Mouse (Mus musculus) lung, embryonic 15.5 days (tissue): ENCODE measurements around the gene Gart. TPM values are rescaled to one million over a fixed set of nuclear protein-coding genes. Genes with fewer than 3 reads are reported as not detected.
A peak's percentile ranks its signal among the peaks of the same experiment; 100 is the strongest.

ENCODE experiments used
- ATAC-seq: fragments of 200-750 bp; cut with Nextera tagmentation; 2 replicates; pipeline ENCODE4 v1.8.0; 2017; ENCODE audit warnings: moderate number of reproducible peaks, borderline replicate concordance; ENCODE audit not compliant: low FRiP score, low TSS enrichment; ENCODE audit errors: extremely low read depth
- H3K27ac ChIP-seq: fragments of 300-500 bp; sonication (generic); 2 replicates; pipeline ENCODE4 v1.5.1; 2015; ENCODE audit warnings: moderate library complexity, mild to moderate bottlenecking, inconsistent platforms
- H3K27me3 ChIP-seq: fragments of 300-500 bp; sonication (generic); 2 replicates; pipeline ENCODE4 v1.6.1; 2015; ENCODE audit warnings: inconsistent platforms
- H3K36me3 ChIP-seq: fragments of 300-500 bp; sonication (generic); 2 replicates; pipeline ENCODE4 v1.6.1; 2015; ENCODE audit warnings: inconsistent platforms
- H3K4me1 ChIP-seq: fragments of 300-500 bp; sonication (generic); 2 replicates; pipeline ENCODE4 v1.6.1; 2015; ENCODE audit warnings: inconsistent platforms
- H3K4me2 ChIP-seq: fragments of 300-500 bp; sonication (generic); 2 replicates; pipeline ENCODE4 v1.6.1; 2015; ENCODE audit warnings: inconsistent platforms, mild to moderate bottlenecking, moderate library complexity
- H3K4me3 ChIP-seq: fragments of 300-500 bp; sonication (generic); 2 replicates; pipeline ENCODE4 v1.5.1; 2015; ENCODE audit warnings: mild to moderate bottlenecking, inconsistent platforms
- H3K9ac ChIP-seq: fragments of 300-500 bp; sonication (generic); 2 replicates; pipeline ENCODE4 v1.6.1; 2015; ENCODE audit warnings: inconsistent platforms
- H3K9me3 ChIP-seq: fragments of 300-500 bp; sonication (generic); 2 replicates; pipeline ENCODE4 v1.6.1; 2016; ENCODE audit warnings: inconsistent platforms
- WGBS: fragments of 180-500 bp; shearing (Covaris S2); methylation state at CpG from one replicate; pipeline ENCODE4 v1.1.7; 2015; 5-methylcytosine and 5-hydroxymethylcytosine counted together
- polyA plus RNA-seq: library from polyadenylated mRNA; unstranded; fragments of >200 nt; fragmentation: Nextera tagmentation; extraction: Ambion mirVana; gene quantifications from 2 replicates; pipeline ENCODE4 v1.2.1, GENCODE M21; 2015

Gart gene
- polyA plus RNA-seq, 1 experiment from 2014 or later = 118 TPM

DNA sequence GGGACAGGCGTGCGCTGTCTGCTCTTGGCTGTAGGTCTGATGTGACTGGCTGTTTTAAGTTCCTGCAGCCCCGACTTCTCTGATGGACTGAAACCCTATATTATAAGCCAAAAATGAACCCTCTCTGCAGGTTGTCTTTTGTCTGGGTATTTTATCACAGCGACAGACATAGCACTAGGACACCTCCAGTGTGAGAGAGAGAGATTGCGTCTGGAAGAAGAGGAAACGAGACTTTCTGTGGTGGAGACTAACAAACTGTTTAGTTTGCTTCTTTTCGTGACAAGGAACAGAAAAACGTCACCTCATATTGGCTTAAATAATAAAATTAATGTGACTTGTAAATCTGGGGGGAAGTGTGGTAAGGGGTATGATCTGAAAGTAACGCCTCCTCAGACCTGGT, 45.1 kb downstream of the Gart start:
- H3K4me3 ChIP-seq = no peak overlapping the region
- no peak overlapping the region for H3K9ac ChIP-seq
- WGBS = 63% methylated on average over 9 of the region's 9 CpGs
- no peaks in the 10 kb centered on the region for H3K9me3 ChIP-seq
- ATAC-seq = no peak
- no peak overlapping the region for H3K4me2 ChIP-seq
- H3K27me3 ChIP-seq = no peaks in the 10 kb centered on the region; the same call in 1 of the 2 replicates
- H3K4me1 ChIP-seq = peaks cover 5% of the 10 kb centered on the region
- no peaks in the 10 kb centered on the region for H3K36me3 ChIP-seq
- H3K27ac ChIP-seq = no peak overlapping the region

DNA sequence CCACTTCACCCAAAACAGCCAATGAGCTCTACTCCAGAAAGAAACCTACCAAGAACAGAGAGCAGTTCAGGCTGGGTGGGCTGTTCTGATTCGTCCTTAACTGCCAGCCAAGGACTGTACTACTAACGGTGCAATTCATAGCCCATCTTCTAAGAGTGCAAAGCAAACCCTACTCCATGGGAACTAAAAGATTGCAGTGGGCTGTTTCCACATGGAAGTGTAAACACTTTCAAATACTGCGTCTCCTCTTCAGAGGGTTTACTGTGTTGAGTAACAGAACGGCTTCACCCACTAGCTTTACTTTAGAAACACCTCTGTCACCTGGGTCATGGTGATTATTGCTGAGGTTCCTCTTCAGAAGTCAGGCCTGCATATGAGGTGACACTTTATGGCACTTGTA, 45.7 kb downstream of the Gart start:
- no peak overlapping the region for H3K4me3 ChIP-seq
- no peak overlapping the region for H3K27ac ChIP-seq
- WGBS = 28% methylated on average over 4 of the region's 4 CpGs
- no peak overlapping the region for H3K4me2 ChIP-seq
- no peaks in the 10 kb centered on the region; the same call in 1 of the 2 replicates for H3K27me3 ChIP-seq
- H3K9me3 ChIP-seq = no peaks in the 10 kb centered on the region
- H3K9ac ChIP-seq = no peak overlapping the region
- H3K4me1 ChIP-seq = peaks cover 10% of the 10 kb centered on the region
- no peak for ATAC-seq
- no peaks in the 10 kb centered on the region for H3K36me3 ChIP-seq

DNA sequence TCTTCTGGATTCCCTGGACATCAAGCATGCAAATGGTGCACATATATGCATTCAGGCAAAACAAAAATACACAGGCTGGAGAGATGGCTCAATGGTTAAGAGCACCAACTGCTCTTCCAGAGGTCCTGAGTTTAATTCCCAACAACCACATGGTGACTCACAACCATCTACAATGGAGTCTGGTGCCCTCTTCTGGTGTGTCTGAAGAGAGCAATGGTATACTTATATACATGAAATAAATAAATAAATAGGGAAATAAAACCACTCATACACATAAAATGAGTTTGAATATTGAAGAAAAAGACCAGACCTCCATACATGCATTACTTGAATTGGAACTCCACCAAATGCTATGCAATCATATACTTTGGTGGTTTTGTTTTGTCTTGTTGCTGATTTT, 47.5 kb downstream of the Gart start:
- no peak overlapping the region for H3K9ac ChIP-seq
- no peaks in the 10 kb centered on the region; the same call in 1 of the 2 replicates for H3K27me3 ChIP-seq
- no peak for ATAC-seq
- H3K27ac ChIP-seq = no peak overlapping the region
- H3K4me1 ChIP-seq = peaks cover 10% of the 10 kb centered on the region
- H3K4me2 ChIP-seq = no peak overlapping the region
- H3K36me3 ChIP-seq = no peaks in the 10 kb centered on the region
- H3K4me3 ChIP-seq = no peak overlapping the region
- H3K9me3 ChIP-seq = no peaks in the 10 kb centered on the region

DNA sequence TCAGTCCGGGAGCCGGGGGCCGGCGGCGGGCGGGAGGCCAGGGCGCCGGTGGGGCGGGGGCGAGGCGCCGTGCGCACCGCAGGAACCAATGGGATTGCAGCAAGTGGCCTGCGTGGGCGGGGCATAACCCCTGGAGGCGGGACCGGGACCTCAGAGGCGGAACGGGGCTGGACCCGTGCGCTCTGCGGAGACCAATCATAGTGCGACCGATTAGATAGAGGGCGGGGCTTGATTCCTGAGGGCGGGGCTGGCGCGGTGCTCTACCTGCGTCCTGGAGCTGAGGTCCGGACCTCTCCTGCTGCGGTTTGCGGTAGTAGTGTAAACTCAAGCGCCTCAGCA, 49.1 kb downstream of the Gart start, which contains the start of gene Tmem50b:
Tmem50b (minus strand) TSS at position 129 of the 339 bp plus-strand sequence.
- Histone ChIP-seq H3K4me1 (peaks cover 20% of the 10 kb centered on the region), H3K4me3 (peak within 1 kb of the TSS; percentile 82), H3K27me3 (no peaks in the 10 kb centered on the region; the same call in 1 of the 2 replicates), H3K9ac (peak within 1 kb of the TSS; percentile 76), H3K4me2 (peak within 1 kb of the TSS; percentile 91), H3K27ac (no peak within 1 kb of the TSS; the same call in 1 of the 2 replicates), H3K36me3 (no peaks in the 10 kb centered on the region), H3K9me3 (no peaks in the 10 kb centered on the region)
- ATAC-seq = peak; percentile 100
- WGBS = under 1% methylated on average over 34 of the region's 34 CpGs

DNA sequence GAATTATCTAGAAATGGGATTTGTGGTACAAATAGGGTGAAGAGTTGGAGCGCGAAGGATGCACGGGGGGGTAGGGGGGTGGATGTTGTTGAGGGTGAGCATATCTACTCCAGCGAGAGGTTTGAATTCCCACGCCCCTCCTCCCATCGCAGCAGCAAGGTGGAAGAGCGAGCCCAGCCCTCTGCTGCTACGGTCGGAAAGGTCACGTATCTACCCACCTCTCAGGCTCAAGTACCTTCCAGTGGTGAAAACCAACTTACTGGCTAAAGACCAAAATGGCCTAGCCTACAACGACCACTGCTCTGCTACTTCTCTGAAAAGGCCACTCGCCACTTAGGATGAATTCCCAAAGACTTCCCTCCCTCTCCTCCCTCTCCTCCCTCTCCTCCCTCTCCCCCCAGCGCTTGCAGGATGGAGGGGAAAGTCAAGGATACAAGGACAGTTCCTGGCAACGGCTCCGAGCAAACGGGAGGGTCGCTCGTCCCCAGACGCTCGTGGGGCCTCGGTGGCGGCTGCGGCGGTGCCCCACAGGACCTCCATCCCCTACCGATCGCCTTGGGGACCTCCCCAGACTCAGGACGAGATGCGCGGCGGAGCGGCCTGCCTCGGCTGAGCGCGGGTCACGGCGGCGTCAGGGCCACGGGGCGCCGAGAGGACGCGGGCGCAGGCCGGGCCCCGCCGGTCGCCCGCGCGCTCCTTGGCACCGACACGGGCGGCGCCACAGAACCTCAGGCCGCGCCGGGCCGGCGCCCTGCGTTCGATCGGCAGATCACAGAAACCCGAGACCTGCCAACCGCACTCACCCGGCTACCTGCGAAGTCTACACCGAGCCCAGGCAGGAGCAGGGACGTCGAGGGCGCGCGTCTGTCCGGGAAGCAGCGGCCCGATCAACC, 49.7 kb downstream of the Gart start:
- no peaks in the 10 kb centered on the region; the same call in 1 of the 2 replicates for H3K27me3 ChIP-seq
- peaks cover 26% of the 10 kb centered on the region for H3K4me1 ChIP-seq
- peak overlapping the region; percentile 82 for H3K4me3 ChIP-seq
- peak; percentile 46 for ATAC-seq
- H3K27ac ChIP-seq = no peak overlapping the region; the same call in 1 of the 2 replicates
- H3K9me3 ChIP-seq = no peaks in the 10 kb centered on the region
- H3K9ac ChIP-seq = peak overlapping the region; percentile 76
- WGBS = under 1% methylated on average over 75 of the region's 75 CpGs
- peak overlapping the region; percentile 91 for H3K4me2 ChIP-seq
- H3K36me3 ChIP-seq = no peaks in the 10 kb centered on the region

DNA sequence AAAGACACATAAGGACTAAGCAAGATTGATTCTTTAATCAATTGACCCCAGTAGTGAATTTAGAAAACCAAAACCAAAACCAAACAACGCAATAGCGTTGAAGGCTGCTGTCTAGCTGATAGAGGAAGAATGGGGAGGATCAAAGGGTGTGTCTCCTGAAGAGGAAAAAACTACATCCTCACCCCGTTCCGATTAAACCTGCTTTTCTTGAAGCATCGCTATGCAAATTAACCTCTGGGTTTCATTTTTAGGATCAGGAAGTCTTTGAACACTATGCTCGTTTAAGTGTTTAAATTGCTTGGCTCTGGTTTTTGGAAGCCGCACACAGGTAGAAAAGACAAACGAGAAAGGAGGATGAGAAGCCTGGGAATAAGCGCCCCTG, 50.4 kb downstream of the Gart start:
- no peaks in the 10 kb centered on the region for H3K36me3 ChIP-seq
- H3K27ac ChIP-seq = no peak overlapping the region
- peak overlapping the region; percentile 82 for H3K4me3 ChIP-seq
- no peaks in the 10 kb centered on the region for H3K9me3 ChIP-seq
- ATAC-seq = no peak
- WGBS = 15% methylated on average over 9 of the region's 9 CpGs
- H3K4me1 ChIP-seq = peaks cover 28% of the 10 kb centered on the region
- H3K27me3 ChIP-seq = no peaks in the 10 kb centered on the region; the same call in 1 of the 2 replicates
- H3K4me2 ChIP-seq = peak overlapping the region; percentile 91
- peak overlapping the region; percentile 76; the same call in 1 of the 2 replicates for H3K9ac ChIP-seq

DNA sequence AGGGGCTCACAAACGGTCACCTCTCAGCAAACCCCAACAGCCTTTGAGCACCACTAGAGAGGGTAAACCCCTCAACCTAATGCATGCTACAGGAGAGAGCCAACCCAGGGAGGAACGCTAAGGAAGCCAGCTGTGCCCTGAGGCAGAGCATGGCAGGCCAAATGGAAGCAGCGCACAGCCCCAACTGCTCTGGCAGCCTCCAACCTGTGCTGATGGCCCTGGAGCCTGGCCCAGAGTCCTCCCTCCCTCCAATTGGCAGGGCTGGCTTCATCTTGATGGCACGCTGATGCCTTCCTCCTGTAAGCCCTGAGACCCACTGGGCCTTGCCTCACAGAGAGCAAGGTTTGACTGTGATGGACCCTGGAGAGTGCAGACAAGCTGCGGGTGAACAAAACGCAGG, 51.7 kb downstream of the Gart start:
- H3K4me3 ChIP-seq = no peak overlapping the region
- H3K4me1 ChIP-seq = peaks cover 28% of the 10 kb centered on the region
- no peaks in the 10 kb centered on the region for H3K36me3 ChIP-seq
- no peak overlapping the region for H3K4me2 ChIP-seq
- no peak for ATAC-seq
- H3K27me3 ChIP-seq = no peaks in the 10 kb centered on the region; the same call in 1 of the 2 replicates
- no peaks in the 10 kb centered on the region for H3K9me3 ChIP-seq
- H3K27ac ChIP-seq = no peak overlapping the region
- 82% methylated on average over 6 of the region's 6 CpGs for WGBS
- no peak overlapping the region for H3K9ac ChIP-seq

DNA sequence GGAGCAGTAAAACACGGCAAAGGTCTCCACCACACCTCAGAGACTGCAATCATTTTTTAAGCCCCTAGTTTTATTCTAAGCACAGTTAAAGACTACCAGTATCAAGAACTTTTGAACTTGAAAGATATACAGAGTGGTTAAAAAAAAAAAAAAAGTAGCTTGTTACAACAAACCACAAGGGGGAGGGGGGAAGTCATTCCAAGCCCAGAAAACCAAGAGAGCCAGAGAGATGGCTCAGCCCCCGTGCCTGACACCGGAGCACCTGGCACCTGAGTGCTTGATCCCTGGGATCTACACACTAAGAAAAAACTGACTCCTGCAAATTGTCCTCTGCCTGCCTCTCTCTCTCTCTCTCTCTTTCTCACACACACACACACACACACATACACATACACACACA, 53.5 kb downstream of the Gart start:
- ATAC-seq = no peak
- Histone ChIP-seq H3K9me3 (no peaks in the 10 kb centered on the region), H3K27ac (no peak overlapping the region), H3K4me1 (peaks cover 28% of the 10 kb centered on the region), H3K27me3 (no peaks in the 10 kb centered on the region), H3K36me3 (no peaks in the 10 kb centered on the region), H3K4me3 (no peak overlapping the region), H3K9ac (no peak overlapping the region), H3K4me2 (no peak overlapping the region)
- WGBS = 68% methylated on average over 3 of the region's 3 CpGs

DNA sequence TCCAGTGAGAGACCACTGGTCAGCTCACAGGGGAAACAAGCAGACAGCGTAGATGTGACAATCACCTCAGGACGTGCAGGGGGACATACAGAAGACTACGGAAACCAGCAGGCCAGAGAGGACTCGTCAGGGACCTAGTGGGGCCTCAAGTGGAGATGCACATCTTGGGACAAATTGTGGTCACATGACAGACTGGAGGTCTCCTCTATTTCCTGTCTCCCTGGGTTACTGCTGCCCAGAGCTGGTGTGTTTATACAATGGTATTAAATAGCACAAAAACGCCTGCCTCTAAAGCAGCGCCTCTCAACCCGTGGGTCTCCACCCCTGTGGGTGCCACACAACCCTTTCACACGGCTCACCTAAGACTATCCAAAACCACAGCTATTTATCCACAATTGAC, 54.6 kb downstream of the Gart start:
- no peak overlapping the region for H3K27ac ChIP-seq
- no peak overlapping the region for H3K9ac ChIP-seq
- no peaks in the 10 kb centered on the region for H3K27me3 ChIP-seq
- no peaks in the 10 kb centered on the region for H3K36me3 ChIP-seq
- no peak; the same call in 1 of the 2 replicates for ATAC-seq
- no peaks in the 10 kb centered on the region for H3K9me3 ChIP-seq
- H3K4me1 ChIP-seq = peaks cover 25% of the 10 kb centered on the region
- WGBS = 33% methylated on average over 8 of the region's 8 CpGs
- no peak overlapping the region for H3K4me2 ChIP-seq
- no peak overlapping the region for H3K4me3 ChIP-seq

DNA sequence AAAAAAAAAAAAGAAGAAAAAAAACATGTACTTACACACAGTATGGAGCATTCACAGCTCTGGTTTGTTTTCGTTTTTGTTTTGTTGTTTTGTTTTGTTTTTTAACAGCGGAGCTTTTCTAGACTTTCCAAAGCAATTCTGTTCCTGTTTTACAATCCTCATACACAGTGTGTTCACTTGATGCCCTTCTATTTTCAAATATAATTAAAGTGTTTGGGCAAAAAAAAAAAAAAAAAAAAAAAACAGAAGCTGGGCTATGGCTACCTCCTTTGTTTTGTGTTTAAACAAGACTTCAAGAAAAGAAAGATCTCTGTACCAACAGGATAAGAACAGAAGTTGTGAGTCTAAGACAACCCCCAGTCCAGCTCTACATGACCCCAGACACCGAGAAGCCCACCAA, 58.0 kb downstream of the Gart start:
- H3K4me2 ChIP-seq = no peak overlapping the region
- no peak overlapping the region for H3K4me3 ChIP-seq
- H3K36me3 ChIP-seq = peaks cover 5% of the 10 kb centered on the region; the same call in 1 of the 2 replicates
- no peaks in the 10 kb centered on the region for H3K9me3 ChIP-seq
- peaks cover 18% of the 10 kb centered on the region for H3K4me1 ChIP-seq
- no peak overlapping the region for H3K9ac ChIP-seq
- no peak overlapping the region for H3K27ac ChIP-seq
- WGBS = 83% methylated on average over 3 of the region's 3 CpGs
- no peaks in the 10 kb centered on the region for H3K27me3 ChIP-seq
- no peak for ATAC-seq

DNA sequence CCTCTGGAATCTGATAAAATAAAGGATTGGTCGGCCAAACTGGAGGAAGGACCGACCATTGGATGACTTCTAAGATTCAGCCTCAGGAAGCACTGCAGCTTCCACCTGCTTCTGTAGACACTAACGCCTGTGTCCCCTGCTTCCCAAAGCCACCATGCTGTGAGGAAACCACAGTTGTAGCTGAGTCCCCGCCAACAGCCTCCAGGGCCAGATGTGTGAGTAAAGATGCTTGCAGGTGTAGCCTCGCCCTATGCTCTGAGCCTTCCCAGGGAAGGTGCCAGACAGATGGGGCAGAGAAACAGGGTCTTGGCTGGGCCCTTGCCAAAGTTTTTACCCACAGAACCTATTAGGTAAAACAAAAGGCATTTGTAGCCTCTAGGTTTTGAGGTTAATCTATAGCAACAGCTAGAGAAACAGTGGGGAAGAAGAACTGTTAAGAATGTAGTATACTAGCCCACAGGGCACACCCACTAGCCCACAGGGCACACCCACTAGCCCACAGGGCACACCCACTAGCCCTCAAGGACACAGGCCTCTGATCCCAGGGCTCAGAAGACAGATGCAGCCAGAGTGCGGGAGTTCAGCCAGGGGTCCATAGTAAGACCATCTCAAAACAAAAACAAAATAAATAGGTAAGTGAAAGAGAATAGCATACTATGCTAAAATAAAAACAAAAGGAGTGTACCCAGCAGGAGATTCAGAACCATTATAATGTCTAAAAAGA, 58.9 kb downstream of the Gart start:
- ATAC-seq = no peak
- no peak overlapping the region for H3K27ac ChIP-seq
- no peak overlapping the region for H3K9ac ChIP-seq
- H3K9me3 ChIP-seq = no peaks in the 10 kb centered on the region
- 61% methylated on average over 6 of the region's 6 CpGs for WGBS
- no peaks in the 10 kb centered on the region for H3K27me3 ChIP-seq
- H3K4me1 ChIP-seq = peaks cover 10% of the 10 kb centered on the region
- no peak overlapping the region for H3K4me3 ChIP-seq
- peaks cover 5% of the 10 kb centered on the region for H3K36me3 ChIP-seq
- H3K4me2 ChIP-seq = no peak overlapping the region

DNA sequence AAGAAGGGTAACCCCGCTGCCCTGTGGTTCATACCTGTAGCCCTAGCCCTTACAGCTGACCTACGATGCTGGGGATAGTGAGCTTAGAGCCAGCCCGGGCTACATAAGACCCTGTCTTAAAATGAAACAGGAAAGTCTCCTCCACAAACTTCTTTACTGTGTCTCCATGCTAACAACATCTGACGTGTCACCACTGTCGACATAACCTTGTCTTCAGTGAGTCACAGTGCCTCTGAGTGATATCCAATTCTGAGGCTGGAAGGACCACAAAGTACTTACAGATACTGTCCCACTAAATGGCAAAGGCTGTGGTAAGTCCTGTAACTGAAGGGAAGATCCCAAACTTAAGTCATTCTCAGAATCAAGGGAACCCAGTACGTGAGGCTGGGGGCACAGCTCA, 60.5 kb downstream of the Gart start:
- Histone ChIP-seq H3K36me3 (peaks cover 5% of the 10 kb centered on the region), H3K9ac (no peak overlapping the region), H3K4me1 (no peaks in the 10 kb centered on the region), H3K9me3 (no peaks in the 10 kb centered on the region), H3K27ac (no peak overlapping the region), H3K27me3 (no peaks in the 10 kb centered on the region), H3K4me2 (no peak overlapping the region), H3K4me3 (no peak overlapping the region)
- ATAC-seq = no peak
- 87% methylated on average over 6 of the region's 6 CpGs for WGBS
